Mouse (Mus musculus) liver, adult (tissue): ENCODE results near the gene Cnksr3.

Source experiments
- GATA4 ChIP-seq: IDR thresholded peaks from 2 replicates; pipeline ENCODE4 v1.6.1; 2014; ENCODE audit warnings: mild to moderate bottlenecking, low read length; ENCODE audit not compliant: insufficient replicate concordance

Gene Cnksr3

GRCm38 (mm10) chr10:7103872-7104271, 108.2 kb downstream of the Cnksr3 start:
- TF ChIP-seq GATA4, result no peak

GRCm38 (mm10) chr10:7077971-7078370, 134.1 kb downstream of the Cnksr3 start:
- TF ChIP-seq GATA4, result no peak

GRCm38 (mm10) chr10:7077389-7077808, 134.6 kb downstream of the Cnksr3 start:
- no peak for TF ChIP-seq GATA4

GRCm38 (mm10) chr10:7076662-7077211, 135.3 kb downstream of the Cnksr3 start:
- no peak for TF ChIP-seq GATA4

- no peak for TF ChIP-seq GATA4
Measured at GRCm38 (mm10) chr10:7076201-7076600, 135.8 kb downstream of the Cnksr3 start.

GRCm38 (mm10) chr10:7075661-7076060, 136.4 kb downstream of the Cnksr3 start:
- no peak for TF ChIP-seq GATA4

GRCm38 (mm10) chr10:7074231-7074630, 137.8 kb downstream of the Cnksr3 start:
- no peak for TF ChIP-seq GATA4

GRCm38 (mm10) chr10:7070924-7071323, 141.1 kb downstream of the Cnksr3 start:
- no peak for TF ChIP-seq GATA4

GRCm38 (mm10) chr10:7070100-7070835, 141.8 kb downstream of the Cnksr3 start:
- no peak for TF ChIP-seq GATA4

- TF ChIP-seq GATA4, result no peak
Measured at GRCm38 (mm10) chr10:7069090-7069489, 142.9 kb downstream of the Cnksr3 start.
